Mouse (Mus musculus): ENCODE measurements around the gene S100a5. TPM values are rescaled to one million over a fixed set of nuclear protein-coding genes. Genes with fewer than 3 reads are reported as not detected.

The S100a5 gene
- polyA plus RNA-seq, 1 experiment, result not detected

GRCm38 (mm10) chr3:90601486-90602110 is 6.7 kb upstream of the S100a5 start, which contains the start of gene Gm42674:
Gm42674 (plus strand) TSS chr3:90601904.
- Histone ChIP-seq H3K4me1 (ENCODE audit: control insufficient read depth, insufficient read depth, low read length) (no peaks in the 10 kb centered on the region), H3K4me3 (replicated peaks; ENCODE audit: insufficient read depth, low read depth, low read length) (no peak within 1 kb of the TSS), H3K27ac (ENCODE audit: insufficient read depth, low read length) (no peak within 1 kb of the TSS), H3K27me3 (ENCODE audit: control insufficient read depth, insufficient read depth, low read length) (0 out of 2 replicates have a peak, but pooled peaks cover 2% of the 10 kb centered on the region)
- no peak for DNase-seq
- TF ChIP-seq CTCF (IDR thresholded peaks at IDR 0.05; ENCODE audit: borderline replicate concordance, insufficient read depth, low read depth, low read length) (no peak), POLR2A (IDR thresholded peaks at IDR 0.05; ENCODE audit: borderline replicate concordance, insufficient read depth, low read length) (no peak)
- WGBS, result 82% methylated on average over 11 of the region's 11 CpGs

GRCm38 (mm10) chr3:90603623-90604022 is 4.7 kb upstream of the S100a5 start, which contains the start of gene S100a4:
S100a4 (plus strand) TSS chr3:90603771.
- TF ChIP-seq POLR2A (IDR thresholded peaks at IDR 0.05; ENCODE audit: borderline replicate concordance, insufficient read depth, low read length) (no peak), CTCF (IDR thresholded peaks at IDR 0.05; ENCODE audit: borderline replicate concordance, insufficient read depth, low read depth, low read length) (no peak)
- DNase-seq, result no peak
- no peaks in the 10 kb centered on the region for H3K4me1 ChIP-seq (ENCODE audit: control insufficient read depth, insufficient read depth, low read length)
- H3K27me3 ChIP-seq (ENCODE audit: control insufficient read depth, insufficient read depth, low read length), result 0 out of 2 replicates have a peak, but pooled peaks cover 2% of the 10 kb centered on the region
- H3K27ac ChIP-seq (ENCODE audit: insufficient read depth, low read length), result no peak within 1 kb of the TSS
- H3K4me3 ChIP-seq (replicated peaks; ENCODE audit: insufficient read depth, low read depth, low read length), result no peak within 1 kb of the TSS
- 60% methylated on average over 3 of the region's 3 CpGs for WGBS

GRCm38 (mm10) chr3:90604416-90604815 is 3.9 kb upstream of the S100a5 start:
- no peak overlapping the region for H3K27ac ChIP-seq (ENCODE audit: insufficient read depth, low read length)
- WGBS, result 7% methylated on average over 4 of the region's 4 CpGs
- no peaks in the 10 kb centered on the region for H3K4me1 ChIP-seq (ENCODE audit: control insufficient read depth, insufficient read depth, low read length)
- no peaks in the 10 kb centered on the region for H3K27me3 ChIP-seq (ENCODE audit: control insufficient read depth, insufficient read depth, low read length)
- H3K4me3 ChIP-seq (replicated peaks; ENCODE audit: insufficient read depth, low read depth, low read length), result no peak overlapping the region
- TF ChIP-seq CTCF (IDR thresholded peaks at IDR 0.05; ENCODE audit: borderline replicate concordance, insufficient read depth, low read depth, low read length) (no peak), POLR2A (IDR thresholded peaks at IDR 0.05; ENCODE audit: borderline replicate concordance, insufficient read depth, low read length) (no peak)
- DNase-seq, result no peak

GRCm38 (mm10) chr3:90605049-90605448 is 3.3 kb upstream of the S100a5 start:
- Histone ChIP-seq H3K4me3 (replicated peaks; ENCODE audit: insufficient read depth, low read depth, low read length) (no peak overlapping the region), H3K4me1 (ENCODE audit: control insufficient read depth, insufficient read depth, low read length) (no peaks in the 10 kb centered on the region), H3K27me3 (ENCODE audit: control insufficient read depth, insufficient read depth, low read length) (no peaks in the 10 kb centered on the region), H3K27ac (ENCODE audit: insufficient read depth, low read length) (no peak overlapping the region)
- DNase-seq, result no peak
- 87% methylated on average over 3 of the region's 3 CpGs for WGBS
- no peak for TF ChIP-seq CTCF (IDR thresholded peaks at IDR 0.05; ENCODE audit: borderline replicate concordance, insufficient read depth, low read depth, low read length)
- no peak for TF ChIP-seq POLR2A (IDR thresholded peaks at IDR 0.05; ENCODE audit: borderline replicate concordance, insufficient read depth, low read length)

GRCm38 (mm10) chr3:90605736-90606135 is 2.6 kb upstream of the S100a5 start:
- Histone ChIP-seq H3K4me3 (replicated peaks; ENCODE audit: insufficient read depth, low read depth, low read length) (no peak overlapping the region), H3K27ac (ENCODE audit: insufficient read depth, low read length) (no peak overlapping the region), H3K27me3 (ENCODE audit: control insufficient read depth, insufficient read depth, low read length) (no peaks in the 10 kb centered on the region), H3K4me1 (ENCODE audit: control insufficient read depth, insufficient read depth, low read length) (no peaks in the 10 kb centered on the region)
- TF ChIP-seq POLR2A (IDR thresholded peaks at IDR 0.05; ENCODE audit: borderline replicate concordance, insufficient read depth, low read length), result no peak
- no peak for TF ChIP-seq CTCF (IDR thresholded peaks at IDR 0.05; ENCODE audit: borderline replicate concordance, insufficient read depth, low read depth, low read length)
- WGBS, result 92% methylated on average over 2 of the region's 2 CpGs
- DNase-seq, result no peak

GRCm38 (mm10) chr3:90606185-90606584 is 2.1 kb upstream of the S100a5 start:
- no peak overlapping the region for H3K4me3 ChIP-seq (replicated peaks; ENCODE audit: insufficient read depth, low read depth, low read length)
- DNase-seq, result no peak
- WGBS, result 95% methylated on average over 6 of the region's 6 CpGs
- no peaks in the 10 kb centered on the region for H3K4me1 ChIP-seq (ENCODE audit: control insufficient read depth, insufficient read depth, low read length)
- H3K27ac ChIP-seq (ENCODE audit: insufficient read depth, low read length), result no peak overlapping the region
- no peaks in the 10 kb centered on the region for H3K27me3 ChIP-seq (ENCODE audit: control insufficient read depth, insufficient read depth, low read length)
- TF ChIP-seq POLR2A (IDR thresholded peaks at IDR 0.05; ENCODE audit: borderline replicate concordance, insufficient read depth, low read length) (no peak), CTCF (IDR thresholded peaks at IDR 0.05; ENCODE audit: borderline replicate concordance, insufficient read depth, low read depth, low read length) (no peak)

GRCm38 (mm10) chr3:90607361-90607760 is 962 bp upstream of the S100a5 start:
- no peaks in the 10 kb centered on the region for H3K27me3 ChIP-seq (ENCODE audit: control insufficient read depth, insufficient read depth, low read length)
- H3K27ac ChIP-seq (ENCODE audit: insufficient read depth, low read length), result no peak overlapping the region
- no peak for DNase-seq
- WGBS, result 81% methylated on average over 3 of the region's 3 CpGs
- TF ChIP-seq CTCF (IDR thresholded peaks at IDR 0.05; ENCODE audit: borderline replicate concordance, insufficient read depth, low read depth, low read length) (no peak), POLR2A (IDR thresholded peaks at IDR 0.05; ENCODE audit: borderline replicate concordance, insufficient read depth, low read length) (no peak)
- no peaks in the 10 kb centered on the region for H3K4me1 ChIP-seq (ENCODE audit: control insufficient read depth, insufficient read depth, low read length)
- H3K4me3 ChIP-seq (replicated peaks; ENCODE audit: insufficient read depth, low read depth, low read length), result no peak overlapping the region

GRCm38 (mm10) chr3:90609102-90609501 is 779 bp downstream of the S100a5 start:
- Histone ChIP-seq H3K4me1 (ENCODE audit: control insufficient read depth, insufficient read depth, low read length) (peaks cover 5% of the 10 kb centered on the region), H3K4me3 (replicated peaks; ENCODE audit: insufficient read depth, low read depth, low read length) (no peak overlapping the region), H3K27ac (ENCODE audit: insufficient read depth, low read length) (no peak overlapping the region), H3K27me3 (ENCODE audit: control insufficient read depth, insufficient read depth, low read length) (0 out of 2 replicates have a peak, but pooled peaks cover 2% of the 10 kb centered on the region)
- no peak for TF ChIP-seq POLR2A (IDR thresholded peaks at IDR 0.05; ENCODE audit: borderline replicate concordance, insufficient read depth, low read length)
- TF ChIP-seq CTCF (IDR thresholded peaks at IDR 0.05; ENCODE audit: borderline replicate concordance, insufficient read depth, low read depth, low read length), result no peak
- no peak for DNase-seq
